Mouse (Mus musculus): ENCODE data around the gene Zbtb45.

DNA sequence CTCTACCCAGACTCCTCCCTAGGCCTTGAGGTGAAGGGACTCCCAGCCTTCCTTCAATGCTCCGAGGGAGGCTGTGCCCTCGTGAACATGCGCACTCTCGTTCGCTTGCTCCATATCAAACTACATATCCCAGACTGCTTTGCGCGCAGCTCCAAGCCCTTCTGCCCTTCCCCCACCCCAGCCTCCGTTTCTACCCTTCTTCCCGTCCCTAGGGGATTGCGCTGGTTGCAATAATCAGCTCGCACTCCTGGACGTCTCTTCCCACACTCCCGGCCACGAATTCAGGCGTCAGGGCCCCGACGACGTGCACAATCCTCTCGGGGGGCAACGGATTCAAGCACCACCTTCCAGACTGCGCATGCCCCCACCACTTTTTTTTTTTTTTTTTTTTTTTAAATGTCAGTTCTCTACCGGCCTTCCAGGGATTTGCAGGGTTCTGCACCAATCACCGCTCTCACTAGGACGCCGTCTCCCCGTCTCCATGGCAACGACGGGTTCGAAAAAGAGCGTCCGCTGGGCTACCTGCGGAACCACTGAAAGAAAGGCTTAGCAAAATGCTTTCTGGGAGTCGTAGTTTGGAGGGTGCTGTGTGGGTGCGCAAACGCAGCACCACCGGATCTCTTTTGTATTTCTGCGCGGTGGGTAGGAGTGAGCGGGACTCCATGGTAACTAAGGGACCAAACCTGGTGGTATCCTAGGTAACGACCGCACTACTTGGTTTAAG is 44.6 kb upstream of the Zbtb45 start, which contains the start of gene Mzf1:
- no peak for TF ChIP-seq CTCF (IDR thresholded peaks at IDR 0.05; ENCODE audit: low read depth)
- no peak for TF ChIP-seq EP300 (IDR thresholded peaks at IDR 0.05; ENCODE audit: low read depth)

Measured in liver, embryonic 14.5 days (tissue).